Mouse (Mus musculus) testis, adult 2 months (tissue): ENCODE data around the gene Por. TPM values are rescaled to one million over a fixed set of nuclear protein-coding genes. Genes with fewer than 3 reads are reported as not detected.
A peak's percentile ranks its signal among the peaks of the same experiment; 100 is the strongest.

Experiments
- H3K27ac ChIP-seq: fragments of 200-500 bp; 2 replicates; pipeline ENCODE4 v1.5.1; 2012; ENCODE audit warnings: low read depth, low read length; ENCODE audit not compliant: control insufficient read depth, insufficient read depth
- H3K27me3 ChIP-seq: fragments of 200-500 bp; 2 replicates; pipeline ENCODE4 v1.6.1; 2012; ENCODE audit warnings: mild to moderate bottlenecking, low read length, moderate library complexity; ENCODE audit not compliant: control insufficient read depth, insufficient read depth
- H3K36me3 ChIP-seq: fragments of 200-500 bp; 2 replicates; pipeline ENCODE4 v1.6.1; 2012; ENCODE audit warnings: mild to moderate bottlenecking, low read length; ENCODE audit not compliant: control insufficient read depth, insufficient read depth
- H3K4me1 ChIP-seq: fragments of 200-500 bp; 2 replicates; pipeline ENCODE4 v1.6.1; 2012; ENCODE audit warnings: low read length; ENCODE audit not compliant: control insufficient read depth, insufficient read depth
- H3K4me3 ChIP-seq: fragments of 200-500 bp; 2 replicates; pipeline ENCODE4 v1.5.1; 2012; ENCODE audit warnings: low read depth, mild to moderate bottlenecking, low read length, moderate library complexity, mixed read lengths; ENCODE audit not compliant: control insufficient read depth
- CTCF ChIP-seq: fragments of 200-500 bp; IDR thresholded peaks from 2 replicates; pipeline ENCODE4 v1.5.1; 2012; ENCODE audit warnings: low read depth, mild to moderate bottlenecking, inconsistent platforms, low read length, moderate library complexity; ENCODE audit not compliant: control insufficient read depth, insufficient read depth, insufficient replicate concordance
- POLR2A ChIP-seq: fragments of 200-500 bp; IDR thresholded peaks from 2 replicates; pipeline ENCODE4 v1.6.1; 2012; ENCODE audit warnings: low read depth, mild to moderate bottlenecking, inconsistent platforms, low read length, moderate library complexity; ENCODE audit not compliant: control insufficient read depth
- polyA plus RNA-seq: library from polyadenylated mRNA; depleted of rRNA; stranded (reverse); fragments of >200 nt; gene quantifications from 2 replicates; pipeline ENCODE4 v1.2.3, GENCODE M21; 2012

The Por gene
- polyA plus RNA-seq, 1 experiment = 26.1 TPM

- H3K27me3 ChIP-seq = no peaks in the 10 kb centered on the region
- TF ChIP-seq POLR2A (no peak), CTCF (no peak)
- H3K4me3 ChIP-seq = no peak overlapping the region
- no peaks in the 10 kb centered on the region for H3K36me3 ChIP-seq
- no peak overlapping the region for H3K27ac ChIP-seq
- peaks cover 12% of the 10 kb centered on the region for H3K4me1 ChIP-seq
Observed at GRCm38 (mm10) chr5:135674349-135674775, 4.5 kb downstream of the Por start.

GRCm38 (mm10) chr5:135674821-135675220, 5.0 kb downstream of the Por start:
- H3K36me3 ChIP-seq = no peaks in the 10 kb centered on the region
- TF ChIP-seq POLR2A (no peak), CTCF (no peak)
- no peaks in the 10 kb centered on the region for H3K27me3 ChIP-seq
- no peak overlapping the region for H3K27ac ChIP-seq
- H3K4me1 ChIP-seq = peaks cover 12% of the 10 kb centered on the region
- H3K4me3 ChIP-seq = peak overlapping the region; percentile 57

GRCm38 (mm10) chr5:135676696-135677095, 6.9 kb downstream of the Por start:
- no peaks in the 10 kb centered on the region for H3K36me3 ChIP-seq
- H3K4me1 ChIP-seq = peaks cover 12% of the 10 kb centered on the region
- no peak for TF ChIP-seq CTCF
- TF ChIP-seq POLR2A = no peak
- no peaks in the 10 kb centered on the region for H3K27me3 ChIP-seq
- H3K4me3 ChIP-seq = no peak overlapping the region
- H3K27ac ChIP-seq = no peak overlapping the region

GRCm38 (mm10) chr5:135677251-135677650, 7.4 kb downstream of the Por start:
- Histone ChIP-seq H3K36me3 (no peaks in the 10 kb centered on the region), H3K27ac (no peak overlapping the region), H3K4me3 (no peak overlapping the region)

GRCm38 (mm10) chr5:135678481-135678880, 8.6 kb downstream of the Por start:
- no peak overlapping the region for H3K27ac ChIP-seq
- TF ChIP-seq CTCF (no peak), POLR2A (no peak)
- no peak overlapping the region for H3K4me3 ChIP-seq
- H3K36me3 ChIP-seq = no peaks in the 10 kb centered on the region
- peaks cover 10% of the 10 kb centered on the region for H3K4me1 ChIP-seq
- H3K27me3 ChIP-seq = no peaks in the 10 kb centered on the region

More at GRCm38 (mm10) chr5:135677251-135677650, 7.4 kb downstream of the Por start:
- peaks cover 10% of the 10 kb centered on the region for H3K4me1 ChIP-seq
- TF ChIP-seq CTCF = no peak
- no peak for TF ChIP-seq POLR2A
- H3K27me3 ChIP-seq = no peaks in the 10 kb centered on the region

GRCm38 (mm10) chr5:135680967-135681545, 11.2 kb downstream of the Por start:
- TF ChIP-seq POLR2A = no peak
- TF ChIP-seq CTCF = no peak
- Histone ChIP-seq H3K27ac (no peak overlapping the region), H3K4me3 (no peak overlapping the region), H3K36me3 (no peaks in the 10 kb centered on the region), H3K27me3 (no peaks in the 10 kb centered on the region), H3K4me1 (no peaks in the 10 kb centered on the region; the same call in 1 of the 2 replicates)

GRCm38 (mm10) chr5:135682009-135682408, 12.2 kb downstream of the Por start:
- Histone ChIP-seq H3K4me3 (no peak overlapping the region), H3K4me1 (no peaks in the 10 kb centered on the region; the same call in 1 of the 2 replicates), H3K27ac (no peak overlapping the region), H3K27me3 (no peaks in the 10 kb centered on the region), H3K36me3 (no peaks in the 10 kb centered on the region)
- no peak for TF ChIP-seq POLR2A
- TF ChIP-seq CTCF = no peak
